Mouse (Mus musculus) stomach, postnatal 0 days (tissue): ENCODE data around the gene Psma3.

Source experiments
- CTCF ChIP-seq: IDR thresholded peaks from 2 replicates; pipeline ENCODE4 v1.5.1; 2016; ENCODE audit warnings: antibody characterized with exemption, low read depth, mild to moderate bottlenecking, moderate library complexity
- EP300 ChIP-seq: optimal IDR thresholded peaks from 2 replicates; pipeline ENCODE3; 2016; ENCODE audit warnings: antibody characterized with exemption

DNA sequence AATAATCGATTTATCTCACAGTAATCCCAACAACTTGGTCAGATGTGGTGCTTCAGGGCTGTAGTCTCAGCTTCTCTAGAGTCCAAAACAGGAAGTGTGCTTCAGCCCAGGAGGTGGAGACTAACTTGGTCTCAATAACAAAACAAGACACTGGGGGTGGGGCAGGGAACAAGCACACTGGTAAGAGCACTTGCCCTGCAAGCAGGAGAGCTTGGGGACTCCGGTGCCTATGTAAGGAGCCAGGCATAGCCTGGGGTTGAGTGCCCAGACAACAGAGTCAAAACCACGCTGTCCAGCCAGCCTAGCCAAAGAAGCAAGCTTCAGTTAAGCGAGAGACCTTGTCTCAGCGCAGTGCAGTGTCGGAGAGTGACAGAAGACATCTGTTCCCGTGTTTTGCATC, 66.0 kb downstream of the Psma3 start:
- TF ChIP-seq EP300 (no peak), CTCF (no peak)
